Mouse (Mus musculus) MN1 (cell line): ENCODE measurements around the gene Rad54l2.

Experiments used
- DNase-seq: peaks from one replicate; pipeline ENCODE4 v3.0.0-alpha.2; 2016; ENCODE audit warnings: low spot score

The Rad54l2 gene

DNA sequence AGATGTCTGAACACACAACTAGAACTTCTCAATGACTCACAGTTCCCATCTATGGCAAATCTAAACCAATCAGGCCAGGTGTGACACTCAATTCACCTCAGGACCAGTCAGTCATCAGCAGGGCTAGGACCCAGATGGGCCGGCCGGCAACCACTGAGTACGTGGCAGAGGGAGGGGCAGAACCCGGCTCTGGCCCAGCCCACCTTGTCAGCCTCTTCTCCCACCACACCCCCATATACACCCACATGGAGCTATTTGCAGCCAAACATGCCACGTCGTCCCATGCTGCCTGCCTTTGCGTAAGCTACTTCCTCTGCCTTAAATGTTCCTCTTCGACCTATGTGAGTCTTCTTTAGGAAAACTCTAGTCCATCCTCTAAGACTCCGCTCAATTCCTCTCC is 113.0 kb downstream of the Rad54l2 start:
- DNase-seq, result no peak

- peak; percentile 82 for DNase-seq
Observed at GRCm38 (mm10) chr9:106675480-106675879, 113.5 kb downstream of the Rad54l2 start.

GRCm38 (mm10) chr9:106673860-106674259 is 115.1 kb downstream of the Rad54l2 start:
- DNase-seq, result no peak

DNA sequence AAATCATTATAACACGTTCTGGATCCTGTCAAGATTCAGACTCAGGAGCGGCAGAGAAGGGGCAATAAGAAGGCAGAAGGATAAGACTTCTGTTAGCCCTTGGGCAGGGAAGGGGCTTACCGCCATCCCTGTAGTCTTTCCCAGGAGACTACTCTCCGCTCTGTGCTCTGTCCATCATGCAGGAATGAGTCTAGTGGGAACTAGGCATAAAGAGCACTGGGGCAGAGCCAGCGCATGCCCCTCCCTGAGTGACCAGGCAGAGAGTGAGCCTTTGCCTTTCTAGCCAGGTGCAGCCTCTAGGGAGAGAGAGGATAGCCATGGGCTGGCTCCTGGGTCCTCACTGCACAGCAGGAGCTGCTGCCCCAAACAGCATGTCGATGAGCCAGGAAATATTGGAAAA is 124.1 kb downstream of the Rad54l2 start:
- DNase-seq, result no peak

DNA sequence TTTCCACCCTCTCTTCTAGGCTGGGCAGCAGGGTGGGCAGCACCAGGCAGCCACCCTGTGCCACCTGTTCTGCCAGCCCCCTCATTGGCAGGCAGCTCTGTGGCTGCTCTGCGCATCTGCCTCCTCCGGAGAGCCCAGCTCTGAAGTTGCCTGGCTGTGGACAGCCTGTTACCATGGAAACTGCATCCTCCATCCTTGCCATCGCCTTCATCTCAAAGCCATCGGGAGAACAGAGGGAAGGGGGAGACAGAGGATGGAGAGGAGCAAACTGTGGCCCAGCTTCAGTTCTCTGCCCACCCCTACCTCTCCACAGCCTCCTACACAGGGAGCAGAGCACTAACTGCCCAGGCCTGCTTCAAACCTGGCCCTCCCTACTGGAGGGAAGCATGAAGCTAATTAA is 124.6 kb downstream of the Rad54l2 start:
- DNase-seq, result no peak

- DNase-seq, result no peak
Observed at GRCm38 (mm10) chr9:106663200-106663599, 125.8 kb downstream of the Rad54l2 start.

DNA sequence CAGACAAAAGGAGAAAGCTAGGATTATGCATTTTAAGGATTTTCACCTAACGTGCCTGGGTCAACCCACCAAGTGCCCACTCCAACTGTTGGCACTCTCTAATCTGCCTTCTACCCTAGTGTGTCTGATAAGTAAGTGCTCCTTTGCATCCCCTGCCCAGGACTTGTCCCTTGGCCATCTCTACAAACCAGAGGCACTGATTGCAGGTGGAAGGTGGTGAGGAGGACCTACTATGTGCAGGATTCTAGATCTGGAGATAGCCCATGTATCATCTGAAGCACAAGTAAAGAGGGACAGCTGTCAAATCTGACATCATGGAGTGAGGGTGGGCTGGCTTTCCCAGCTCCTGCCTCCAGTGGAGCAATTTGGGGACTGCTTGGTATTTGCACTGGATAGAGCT is 129.1 kb downstream of the Rad54l2 start:
- no peak for DNase-seq

DNA sequence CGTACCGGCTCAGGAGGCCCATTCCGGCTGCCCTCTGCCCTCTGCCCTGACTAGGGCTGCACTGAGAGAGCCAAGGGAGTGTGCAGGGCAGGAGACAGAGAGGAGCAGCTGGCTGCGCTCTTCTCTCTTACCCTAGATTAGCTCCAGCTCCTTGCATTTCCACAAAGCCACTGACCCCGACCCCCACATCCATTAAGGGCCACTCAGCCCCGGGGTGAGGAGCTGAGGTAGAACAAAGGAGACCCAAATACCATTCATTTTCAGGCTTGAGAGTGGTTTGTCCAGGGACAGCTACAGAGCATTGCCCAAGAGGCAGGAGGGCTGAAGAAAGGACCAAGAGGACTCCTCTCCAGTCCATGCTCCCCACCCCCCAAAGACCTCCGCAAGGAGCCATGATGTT is 129.6 kb downstream of the Rad54l2 start:
- no peak for DNase-seq

DNA sequence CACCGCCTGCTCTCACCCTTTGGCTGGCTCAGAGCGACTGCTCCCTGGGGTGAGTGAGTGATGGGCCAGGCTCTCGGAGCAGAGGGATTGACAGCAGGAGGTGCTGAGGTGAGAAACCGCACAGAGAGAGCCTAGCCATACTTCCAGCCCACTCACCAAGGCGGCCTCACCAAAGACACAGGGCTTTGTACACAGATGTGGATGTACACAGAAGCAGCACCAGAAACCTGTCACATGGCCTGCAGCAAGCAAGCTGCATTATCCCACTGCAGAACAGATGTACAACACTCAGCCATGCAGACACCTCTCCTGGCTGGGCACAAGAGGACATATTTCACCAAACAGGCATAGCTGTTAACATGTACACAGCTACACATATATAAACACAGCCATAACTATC is 131.4 kb downstream of the Rad54l2 start:
- DNase-seq, result no peak

DNA sequence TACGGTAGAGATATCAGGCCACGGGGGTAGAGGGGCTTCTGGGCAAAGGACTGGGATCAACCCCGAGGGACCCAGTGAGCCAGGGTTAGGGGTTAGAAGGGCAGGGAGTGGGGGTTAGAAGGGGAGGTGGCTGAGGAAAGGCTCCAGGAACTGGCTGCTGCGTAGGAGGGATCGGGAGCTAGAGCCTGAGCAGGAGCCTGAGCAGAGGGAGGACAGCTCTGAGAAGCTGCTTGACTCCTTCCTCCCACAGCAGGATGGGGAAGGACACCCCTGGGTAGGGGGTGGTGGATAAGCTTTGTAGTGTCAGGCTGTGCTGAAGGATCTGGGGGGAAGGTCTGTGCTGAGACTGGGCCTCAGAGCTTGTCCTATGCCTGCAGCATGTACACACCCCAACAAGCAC is 132.2 kb downstream of the Rad54l2 start:
- DNase-seq, result no peak

GRCm38 (mm10) chr9:106655884-106656720 is 132.9 kb downstream of the Rad54l2 start, which contains the start of gene Grm2:
Gene Grm2, minus strand, starts transcription at chr9:106656082.
- DNase-seq, result no peak

- DNase-seq, result no peak
Observed at GRCm38 (mm10) chr9:106652720-106653119, 136.3 kb downstream of the Rad54l2 start.

GRCm38 (mm10) chr9:106647226-106647625 is 141.8 kb downstream of the Rad54l2 start:
- no peak for DNase-seq

GRCm38 (mm10) chr9:106645684-106646271 is 143.2 kb downstream of the Rad54l2 start:
- no peak for DNase-seq

- DNase-seq, result no peak
Observed at GRCm38 (mm10) chr9:106643787-106644186, 145.2 kb downstream of the Rad54l2 start.

- peak; percentile 80 for DNase-seq
Observed at GRCm38 (mm10) chr9:106643128-106643527, 145.9 kb downstream of the Rad54l2 start.

DNA sequence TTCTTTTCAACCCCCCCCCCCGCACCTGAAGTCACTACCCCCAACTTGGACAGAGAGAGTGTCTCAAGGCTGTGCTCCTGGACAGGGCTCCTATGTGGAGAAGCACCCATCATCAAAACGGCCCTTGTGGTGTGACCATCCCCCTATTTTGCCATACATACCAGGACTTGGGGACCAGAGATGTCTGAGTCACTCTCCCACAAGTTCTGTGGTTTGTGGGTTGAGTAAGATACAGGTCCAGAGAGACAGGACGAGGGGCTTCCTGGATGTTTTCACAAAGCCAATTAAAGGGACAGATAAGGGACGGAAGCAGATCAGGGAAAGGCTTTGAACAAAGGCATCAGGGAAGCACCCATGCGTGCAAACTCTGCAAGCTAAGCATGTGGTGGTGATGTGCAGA is 147.6 kb downstream of the Rad54l2 start:
- DNase-seq, result no peak

DNA sequence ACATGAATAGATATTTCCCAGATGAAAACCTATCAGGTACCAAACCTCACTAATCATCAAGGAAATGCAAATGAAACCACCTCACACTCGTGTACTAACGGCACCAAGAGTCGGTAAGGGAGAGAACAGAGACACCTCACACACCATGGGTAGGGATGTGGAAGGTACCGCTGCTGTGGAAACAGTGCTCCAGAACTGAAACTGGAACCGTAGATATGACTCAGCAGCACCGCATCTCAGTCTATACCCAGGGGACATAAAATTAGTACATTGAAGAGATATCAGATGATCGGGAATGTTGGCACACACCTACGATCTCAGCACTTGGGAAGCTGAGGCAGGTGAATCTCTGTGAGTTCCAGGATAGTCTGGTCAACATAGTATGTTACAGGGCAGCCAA is 150.8 kb downstream of the Rad54l2 start:
- no peak for DNase-seq
